Mouse (Mus musculus) right cerebral cortex, postnatal 25 days (tissue): ENCODE data around the gene Ccnb2.

ENCODE experiments used
- DNase-seq: peaks from one replicate; pipeline ENCODE4 v3.0.0; 2022

Gene Ccnb2

GRCm38 (mm10) chr9:70383750-70384149 lies 37.6 kb downstream of the Ccnb2 start:
- DNase-seq, result no peak

GRCm38 (mm10) chr9:70382091-70382490 lies 39.3 kb downstream of the Ccnb2 start:
- no peak for DNase-seq

- DNase-seq, result no peak
These were observed 41.6 kb downstream of the Ccnb2 start for GRCm38 (mm10) chr9:70379502-70380467.

- no peak for DNase-seq
These were observed 49.7 kb downstream of the Ccnb2 start for GRCm38 (mm10) chr9:70371638-70372037.

GRCm38 (mm10) chr9:70366898-70367297 lies 54.4 kb downstream of the Ccnb2 start:
- DNase-seq, result peak; percentile 23

GRCm38 (mm10) chr9:70365915-70366314 lies 55.4 kb downstream of the Ccnb2 start:
- DNase-seq, result no peak

- no peak for DNase-seq
These were observed 56.6 kb downstream of the Ccnb2 start for GRCm38 (mm10) chr9:70364741-70365140.

GRCm38 (mm10) chr9:70359402-70360131 lies 61.8 kb downstream of the Ccnb2 start:
- DNase-seq, result peak; percentile 12
